Mouse (Mus musculus) fat pad, adult 2 months (tissue): ENCODE measurements around the gene Pcgf1.

Experiments
- DNase-seq: peaks from one replicate; pipeline ENCODE4 v3.0.0-alpha.2; 2011; ENCODE audit warnings: low read depth, low spot score; ENCODE audit errors: extremely low read depth

Gene Pcgf1

DNA sequence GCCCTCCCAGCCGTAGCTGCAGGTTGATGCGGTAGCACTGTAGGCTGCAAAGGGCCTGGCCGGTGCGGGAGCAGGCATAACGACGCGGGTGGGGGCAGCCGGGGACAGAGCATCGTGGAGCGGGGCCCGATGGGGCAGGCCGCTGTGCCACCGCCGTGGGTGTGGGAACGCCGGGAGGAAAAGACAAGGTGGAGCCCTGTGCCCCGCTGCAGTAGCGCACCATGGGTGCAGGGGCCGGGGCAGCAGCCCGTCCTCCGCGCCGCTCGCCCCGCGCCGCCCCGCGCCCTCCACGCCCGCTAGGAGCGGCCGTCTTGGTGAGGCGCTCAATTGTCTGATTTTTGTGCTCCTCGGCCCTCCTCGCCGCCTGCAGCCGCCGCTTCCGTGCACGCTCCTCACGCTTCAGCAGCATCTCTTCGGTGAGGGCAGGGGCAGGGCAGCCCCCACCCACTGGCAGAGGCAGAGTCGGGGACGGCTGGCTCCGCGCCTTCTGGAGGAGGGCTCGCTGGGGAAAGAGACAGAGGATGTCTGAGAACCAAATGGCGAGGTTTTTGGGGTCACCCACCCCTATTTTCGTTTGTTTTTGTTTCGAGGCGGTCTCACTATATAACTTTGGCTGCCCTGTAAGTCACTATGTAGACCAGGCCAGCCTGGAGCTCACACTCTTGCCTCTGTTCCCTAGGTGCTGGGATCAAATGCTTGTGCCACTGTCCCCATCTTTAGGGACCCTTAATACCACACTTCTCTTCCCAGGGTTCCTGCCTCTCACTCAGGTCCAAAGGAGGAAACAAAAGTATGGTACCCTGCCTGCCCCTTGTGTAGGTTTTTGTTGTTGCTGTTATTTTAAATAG lies 44.4 kb downstream of the Pcgf1 start:
- DNase-seq = no peak

DNA sequence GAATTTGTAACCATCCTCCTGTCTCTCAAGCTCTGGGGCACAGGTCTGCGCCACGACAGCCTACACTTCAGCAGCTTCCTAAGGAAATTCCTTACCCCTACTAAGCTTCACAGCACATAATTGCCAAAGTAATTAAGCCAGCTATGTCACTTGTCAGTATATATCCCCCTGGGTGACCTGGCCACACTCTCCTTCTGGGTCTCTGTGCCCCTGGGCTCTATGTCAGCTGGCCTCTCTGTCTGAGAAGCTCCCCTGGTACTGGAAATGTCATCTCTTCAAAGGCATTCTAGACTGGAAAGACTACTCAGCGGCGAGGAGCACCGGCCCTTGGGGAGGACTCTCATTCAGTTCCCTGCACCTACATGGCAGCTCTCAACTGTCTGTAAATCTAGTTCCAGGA lies 45.3 kb downstream of the Pcgf1 start:
- DNase-seq = no peak

DNA sequence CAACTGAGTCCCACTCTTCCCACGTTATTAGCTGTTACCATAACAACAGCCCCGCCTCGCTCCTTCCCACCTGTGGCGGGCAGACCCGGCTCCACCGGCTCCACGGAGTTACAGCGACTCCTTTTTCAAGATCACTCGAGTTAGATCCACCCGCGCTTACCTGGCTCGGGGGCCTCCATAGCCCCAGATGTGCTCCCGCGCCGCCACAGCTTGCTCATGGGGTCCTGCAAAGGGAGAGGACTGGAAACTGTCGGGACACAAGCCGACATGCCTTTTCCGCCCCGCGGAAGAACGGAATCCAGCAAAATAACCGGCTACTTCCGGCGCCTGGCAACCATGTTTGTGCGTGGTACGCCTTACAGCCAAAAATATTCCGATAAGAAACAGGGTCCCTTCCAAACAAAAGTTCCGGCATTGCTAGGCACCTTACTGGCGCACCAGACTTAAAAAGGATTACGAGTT lies 47.2 kb downstream of the Pcgf1 start:
- peak; percentile 68 for DNase-seq

DNA sequence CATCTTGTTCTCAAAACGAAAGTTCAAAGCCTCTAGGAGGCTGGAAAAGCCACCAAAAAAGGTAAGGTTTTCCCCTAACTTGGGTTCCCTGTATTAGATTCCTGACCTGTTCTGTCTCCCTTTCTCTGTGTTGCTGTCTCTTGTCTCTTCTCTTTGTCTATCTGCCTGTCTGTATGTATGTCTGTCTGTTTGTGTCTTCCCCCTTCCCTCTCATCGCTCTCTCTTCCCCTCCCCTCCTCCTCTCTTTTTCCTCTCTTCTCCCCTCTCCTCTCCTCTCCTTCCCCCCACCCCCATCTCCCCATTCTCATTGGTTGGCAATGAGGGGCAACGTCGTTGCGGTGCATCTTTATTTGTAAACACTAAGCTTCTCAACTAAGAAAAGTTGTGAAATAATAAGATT lies 47.7 kb downstream of the Pcgf1 start, which contains the start of gene Ino80b:
TSS of gene Ino80b (minus strand) at position 101 of the 400 bp plus-strand sequence.
- DNase-seq = no peak

DNA sequence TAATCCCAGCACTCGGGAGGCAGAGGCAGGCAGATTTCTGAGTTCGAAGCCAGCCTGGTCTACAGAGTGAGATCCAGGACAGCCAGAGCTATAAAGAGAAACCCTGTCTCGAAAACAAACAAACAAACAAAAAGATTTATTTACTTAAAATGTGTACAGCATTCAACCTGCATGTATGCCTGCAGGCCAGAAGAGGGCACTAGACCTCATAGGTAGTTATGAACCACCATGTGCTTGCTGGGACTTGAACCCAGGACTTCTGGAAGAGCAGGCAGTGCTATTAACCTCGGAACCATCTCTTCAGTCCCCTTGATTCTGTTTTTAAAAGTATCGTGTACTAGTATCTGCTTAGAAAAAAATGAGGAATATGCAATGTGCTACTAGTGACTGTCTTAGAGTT lies 49.8 kb downstream of the Pcgf1 start:
- no peak for DNase-seq
